Mouse (Mus musculus) myocyte (in vitro differentiated cells): ENCODE measurements at regions not wholly inside any gene's neighbourhood (a gene's known extent, or its start where the extent isn't known, plus 50 kb on each side); places are given as distances from the start of the nearest gene placed in this dataset.
"Not testable (repeated sequence)": the region's sequence is repeated elsewhere in the genome, so short reads cannot be mapped to it uniquely, and the experiment has no call there.

Source experiments
- H3K27me3 ChIP-seq: one replicate; pipeline ENCODE4 v1.6.1; 2011; ENCODE audit not compliant: control insufficient read depth, insufficient read depth, insufficient read length
- H3K36me3 ChIP-seq: one replicate; pipeline ENCODE4 v1.6.1; 2011; ENCODE audit not compliant: control insufficient read depth, insufficient read depth
- H3K4me2 ChIP-seq: one replicate; pipeline ENCODE4 v1.6.1; 2011; ENCODE audit warnings: low read depth, control low read depth
- H3K4me3 ChIP-seq: one replicate; pipeline ENCODE4 v1.5.1; 2011; ENCODE audit warnings: mild to moderate bottlenecking, control low read depth, moderate library complexity
- H3K79me2 ChIP-seq: one replicate; pipeline ENCODE4 v1.6.1; 2011; ENCODE audit not compliant: control insufficient read depth, insufficient read depth
- H3ac ChIP-seq: one replicate; pipeline ENCODE4 v1.6.1; 2011; ENCODE audit not compliant: control insufficient read depth, insufficient read length
- CEBPB ChIP-seq: IDR thresholded peaks from 2 replicates; pipeline ENCODE4 v1.6.1; 2011; ENCODE audit warnings: mild to moderate bottlenecking, moderate library complexity; ENCODE audit not compliant: poor library complexity, insufficient read depth, severe bottlenecking
- E2F4 ChIP-seq: IDR thresholded peaks from one replicate; pipeline ENCODE4 v1.6.1; 2011; ENCODE audit warnings: mild to moderate bottlenecking, control low read depth, moderate library complexity; ENCODE audit not compliant: insufficient read depth
- MAX ChIP-seq: IDR thresholded peaks from one replicate; pipeline ENCODE4 v1.6.1; 2011; ENCODE audit warnings: low read depth, mild to moderate bottlenecking, control low read depth
- MYOD1 ChIP-seq, 3 experiments: IDR thresholded peaks; one replicate each; pipeline ENCODE4 v1.6.1; 2011; ENCODE audit warnings: control low read depth in 2 of 3, low read depth in 2 of 3, mild to moderate bottlenecking in 2 of 3, moderate library complexity in 1 of 3; ENCODE audit not compliant: insufficient read length in 2 of 3, control insufficient read depth in 1 of 3
- MYOG ChIP-seq, 3 experiments: IDR thresholded peaks; one replicate each; pipeline ENCODE4 v1.6.1; 2011; ENCODE audit warnings: control low read depth in 2 of 3, low read depth in 2 of 3, mild to moderate bottlenecking in 2 of 3; ENCODE audit not compliant: insufficient read length in 2 of 3, control insufficient read depth in 1 of 3, insufficient read depth in 1 of 3
- POLR2A ChIP-seq: IDR thresholded peaks from one replicate; pipeline ENCODE4 v1.6.1; 2011; ENCODE audit warnings: low read depth, mild to moderate bottlenecking, control low read depth, moderate library complexity; ENCODE audit not compliant: insufficient read length
- POLR2AphosphoS2 ChIP-seq: IDR thresholded peaks from one replicate; pipeline ENCODE4 v1.6.1; 2011; ENCODE audit warnings: low read depth, control low read depth; ENCODE audit not compliant: insufficient read length
- REST ChIP-seq: IDR thresholded peaks from one replicate; pipeline ENCODE4 v1.6.1; 2011; ENCODE audit warnings: mild to moderate bottlenecking, control low read depth, moderate library complexity; ENCODE audit not compliant: insufficient read depth, insufficient read length
- SRF ChIP-seq: IDR thresholded peaks from one replicate; pipeline ENCODE4 v1.6.1; 2011; ENCODE audit warnings: low read depth; ENCODE audit not compliant: control insufficient read depth, insufficient read length
- TCF12 ChIP-seq: IDR thresholded peaks from one replicate; pipeline ENCODE4 v1.6.1; 2011; ENCODE audit warnings: mild to moderate bottlenecking, control low read depth; ENCODE audit not compliant: poor library complexity, insufficient read depth, severe bottlenecking
- TCF3 ChIP-seq: IDR thresholded peaks from one replicate; pipeline ENCODE4 v1.6.1; 2011; ENCODE audit warnings: low read depth, control low read depth; ENCODE audit not compliant: insufficient read length
- USF1 ChIP-seq: IDR thresholded peaks from one replicate; pipeline ENCODE4 v1.6.1; 2011; ENCODE audit warnings: low read depth, mild to moderate bottlenecking, control low read depth, moderate library complexity

- Histone ChIP-seq H3ac (no peak overlapping the region), H3K36me3 (no peaks in the 10 kb centered on the region), H3K27me3 (no peaks in the 10 kb centered on the region), H3K4me2 (no peak overlapping the region), H3K4me3 (no peak overlapping the region), H3K79me2 (no peaks in the 10 kb centered on the region)
- TF ChIP-seq TCF12, result no peak
- no peak for TF ChIP-seq POLR2AphosphoS2
Observed at GRCm38 (mm10) chr19:35536816-35537215, 520.5 kb downstream of the Htr7 start.

GRCm38 (mm10) chr19:35529276-35529675, 528.0 kb downstream of the Htr7 start:
- Histone ChIP-seq H3K79me2 (no peaks in the 10 kb centered on the region), H3K4me3 (no peak overlapping the region), H3K27me3 (no peaks in the 10 kb centered on the region), H3K36me3 (no peaks in the 10 kb centered on the region), H3ac (no peak overlapping the region), H3K4me2 (no peak overlapping the region)
- TF ChIP-seq MAX (no peak), POLR2AphosphoS2 (no peak)

- no peaks in the 10 kb centered on the region for H3K36me3 ChIP-seq
- no peak overlapping the region for H3K4me3 ChIP-seq
- no peaks in the 10 kb centered on the region for H3K27me3 ChIP-seq
- no peak overlapping the region for H3ac ChIP-seq
- no peaks in the 10 kb centered on the region for H3K79me2 ChIP-seq
- no peak overlapping the region for H3K4me2 ChIP-seq
- no peak for TF ChIP-seq MAX
- no peak for TF ChIP-seq CEBPB
- TF ChIP-seq POLR2AphosphoS2, result no peak
- no peak for TF ChIP-seq E2F4
- TF ChIP-seq REST, result no peak
- no peak for TF ChIP-seq USF1
- no peak for TF ChIP-seq MYOG (IDR thresholded peaks at IDR 0.05; ENCODE audit: control insufficient read depth in 1 of 3, insufficient read depth in 1 of 3, insufficient read length in 2 of 3, low read depth in 2 of 3)
- TF ChIP-seq SRF, result no peak
- no peak for TF ChIP-seq TCF12
- no peak for TF ChIP-seq MYOD1 (IDR thresholded peaks at IDR 0.05; ENCODE audit: control insufficient read depth in 1 of 3, insufficient read length in 2 of 3, low read depth in 2 of 3)
Observed at GRCm38 (mm10) chr19:35493721-35494120, 563.6 kb downstream of the Htr7 start.

- Histone ChIP-seq H3K4me3 (no peak overlapping the region), H3K79me2 (no peaks in the 10 kb centered on the region), H3K27me3 (no peaks in the 10 kb centered on the region), H3K36me3 (no peaks in the 10 kb centered on the region), H3ac (no peak overlapping the region), H3K4me2 (no peak overlapping the region)
- TF ChIP-seq TCF12, result no peak
- TF ChIP-seq TCF3, result no peak
- no peak for TF ChIP-seq POLR2AphosphoS2
- TF ChIP-seq SRF, result no peak
- TF ChIP-seq MAX, result no peak
- no peak for TF ChIP-seq USF1
- TF ChIP-seq MYOD1 (IDR thresholded peaks at IDR 0.05; ENCODE audit: control insufficient read depth in 1 of 3, insufficient read length in 2 of 3, low read depth in 2 of 3), result no peak
- TF ChIP-seq CEBPB, result no peak
- TF ChIP-seq E2F4, result no peak
- no peak for TF ChIP-seq POLR2A
- no peak for TF ChIP-seq MYOG (IDR thresholded peaks at IDR 0.05; ENCODE audit: control insufficient read depth in 1 of 3, insufficient read depth in 1 of 3, insufficient read length in 2 of 3, low read depth in 2 of 3)
- no peak for TF ChIP-seq REST
Observed at GRCm38 (mm10) chr19:35491354-35491753, 566.0 kb downstream of the Htr7 start.

GRCm38 (mm10) chr19:35485616-35486015, 563.5 kb downstream of the Kif20b start:
- H3K36me3 ChIP-seq, H3K4me3 ChIP-seq, H3K79me2 ChIP-seq, H3K4me2 ChIP-seq, H3ac ChIP-seq, H3K27me3 ChIP-seq: not testable (repeated sequence)

GRCm38 (mm10) chr19:35482469-35482868, 560.3 kb downstream of the Kif20b start:
- Histone ChIP-seq H3K4me3 (no peak overlapping the region), H3K79me2 (no peaks in the 10 kb centered on the region), H3K4me2 (no peak overlapping the region), H3ac (no peak overlapping the region), H3K27me3 (no peaks in the 10 kb centered on the region), H3K36me3 (no peaks in the 10 kb centered on the region)
- TF ChIP-seq TCF12 (no peak), MYOG (IDR thresholded peaks at IDR 0.05; ENCODE audit: control insufficient read depth in 1 of 3, insufficient read depth in 1 of 3, insufficient read length in 2 of 3, low read depth in 2 of 3) (no peak), POLR2A (no peak), TCF3 (no peak), MYOD1 (IDR thresholded peaks at IDR 0.05; ENCODE audit: control insufficient read depth in 1 of 3, insufficient read length in 2 of 3, low read depth in 2 of 3) (no peak)
